Mouse (Mus musculus) mouse trophoblast stem cell (cell line): ENCODE measurements around the gene Nrg4.

Source experiments
- in situ Hi-C, 2 experiments: fragments of 300-500 bp; cut with MseI, MboI; formaldehyde crosslinking; loops; 2 replicates in 1 of 2; 3 replicates in 1 of 2; pipeline ENCODE4 v1.15.1; 2025

Nrg4 gene

DNA sequence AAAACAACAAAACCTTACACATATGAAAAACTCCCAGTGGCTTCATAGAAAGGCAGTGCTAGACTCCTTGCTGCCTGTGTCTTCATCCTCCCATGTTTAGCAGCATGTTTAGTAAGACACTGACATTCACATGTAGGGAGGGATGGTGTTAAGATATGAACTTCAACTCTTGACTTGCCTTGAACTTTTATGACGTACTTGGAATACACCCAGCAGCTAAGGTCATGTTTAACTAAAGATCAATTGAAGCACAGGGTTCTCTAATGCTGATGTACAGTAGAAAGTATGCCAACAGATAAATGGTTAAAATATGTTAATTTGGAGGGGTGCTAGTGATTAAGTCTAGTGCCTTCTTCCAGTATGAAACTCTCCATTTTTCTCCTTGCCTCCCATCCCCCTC, 4.0 kb downstream of the Nrg4 start:
- in situ Hi-C loops, result no loop called here

GRCm38 (mm10) chr9:55313619-55314261, 12.9 kb downstream of the Nrg4 start:
- in situ Hi-C loops, result no loop called here

DNA sequence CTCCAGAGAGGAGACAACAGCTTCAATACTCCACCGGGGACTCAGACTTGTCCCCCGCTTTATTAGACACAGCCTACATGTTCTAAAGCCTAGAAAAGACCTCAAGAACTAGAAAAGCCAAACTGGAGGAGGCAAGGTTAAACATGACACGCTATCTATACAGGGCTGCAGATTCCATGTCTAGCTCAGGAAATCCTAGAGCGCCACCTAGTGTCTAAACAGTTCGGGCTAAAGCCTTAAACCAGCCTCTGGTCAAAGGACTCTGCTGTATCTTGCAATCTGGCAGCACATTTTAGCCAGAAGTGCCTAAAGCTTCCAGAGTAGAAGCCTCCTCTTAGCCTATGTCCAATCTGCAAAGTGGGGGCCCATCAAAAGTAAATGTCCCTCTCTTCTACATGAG, 15.1 kb downstream of the Nrg4 start:
- in situ Hi-C loops, result no loop called here

- in situ Hi-C loops, result no loop called here
Measured at GRCm38 (mm10) chr9:55308455-55308854, 18.2 kb downstream of the Nrg4 start.

DNA sequence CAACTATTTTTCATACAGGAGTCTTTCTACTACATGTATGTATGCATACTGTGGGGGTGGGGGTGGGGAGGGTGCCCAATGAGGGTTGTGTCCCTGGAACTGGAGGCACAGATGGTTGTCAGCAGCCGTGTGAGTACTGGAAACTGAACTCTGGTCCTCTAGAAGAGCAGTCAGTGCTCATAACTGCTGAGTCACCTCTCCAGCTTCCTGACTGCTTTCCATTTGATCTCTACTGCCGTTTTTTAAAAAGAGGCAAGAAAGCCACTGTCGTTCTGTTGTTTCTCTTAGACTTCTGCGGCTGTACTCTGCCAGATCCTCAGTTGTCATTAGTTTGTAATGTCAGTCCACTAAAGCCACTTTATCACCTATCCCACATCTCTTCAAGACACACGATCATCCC, 19.1 kb downstream of the Nrg4 start:
- in situ Hi-C loops, result no loop called here

- in situ Hi-C loops, result no loop called here
Measured at GRCm38 (mm10) chr9:55307066-55307465, 19.6 kb downstream of the Nrg4 start.

DNA sequence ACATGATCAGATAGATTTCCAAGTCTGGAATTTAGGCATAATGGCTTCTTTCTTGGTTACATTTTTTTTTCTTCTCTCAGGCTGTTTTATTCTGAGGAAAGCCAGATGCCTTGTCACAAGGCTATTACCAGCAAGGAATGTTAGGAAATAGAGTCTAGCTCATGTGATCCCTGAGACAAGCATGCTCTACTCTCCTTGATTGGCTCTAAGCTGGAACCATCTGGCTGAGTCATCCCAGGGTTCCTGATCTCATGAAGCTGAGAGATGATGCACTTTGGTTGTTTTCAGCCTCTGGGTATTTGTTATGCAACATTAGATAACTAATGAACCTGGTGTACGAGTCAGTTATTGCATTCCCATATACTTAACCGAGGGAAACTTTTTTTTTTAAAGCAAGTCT, 30.4 kb downstream of the Nrg4 start:
- in situ Hi-C loops, result no loop called here

DNA sequence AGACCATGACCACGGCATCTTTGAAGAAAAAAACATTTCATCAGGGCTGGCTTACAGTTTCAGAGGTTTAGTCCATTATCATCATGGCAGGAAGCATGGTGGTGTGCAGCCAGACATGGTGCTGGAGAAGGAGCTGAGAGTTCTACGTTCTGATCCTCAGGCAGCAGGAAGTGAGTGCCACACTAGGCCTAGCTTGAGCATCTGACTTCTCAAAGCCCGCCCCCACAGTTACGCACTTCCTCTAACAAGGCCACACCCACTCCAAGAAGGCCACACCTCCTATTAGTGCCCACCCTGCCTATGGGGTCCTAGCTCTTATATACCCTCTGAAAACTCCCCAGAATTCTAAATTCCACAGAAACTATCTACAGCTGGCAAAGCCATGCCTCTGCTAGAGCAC, 34.7 kb downstream of the Nrg4 start:
- in situ Hi-C loops, result no loop called here

DNA sequence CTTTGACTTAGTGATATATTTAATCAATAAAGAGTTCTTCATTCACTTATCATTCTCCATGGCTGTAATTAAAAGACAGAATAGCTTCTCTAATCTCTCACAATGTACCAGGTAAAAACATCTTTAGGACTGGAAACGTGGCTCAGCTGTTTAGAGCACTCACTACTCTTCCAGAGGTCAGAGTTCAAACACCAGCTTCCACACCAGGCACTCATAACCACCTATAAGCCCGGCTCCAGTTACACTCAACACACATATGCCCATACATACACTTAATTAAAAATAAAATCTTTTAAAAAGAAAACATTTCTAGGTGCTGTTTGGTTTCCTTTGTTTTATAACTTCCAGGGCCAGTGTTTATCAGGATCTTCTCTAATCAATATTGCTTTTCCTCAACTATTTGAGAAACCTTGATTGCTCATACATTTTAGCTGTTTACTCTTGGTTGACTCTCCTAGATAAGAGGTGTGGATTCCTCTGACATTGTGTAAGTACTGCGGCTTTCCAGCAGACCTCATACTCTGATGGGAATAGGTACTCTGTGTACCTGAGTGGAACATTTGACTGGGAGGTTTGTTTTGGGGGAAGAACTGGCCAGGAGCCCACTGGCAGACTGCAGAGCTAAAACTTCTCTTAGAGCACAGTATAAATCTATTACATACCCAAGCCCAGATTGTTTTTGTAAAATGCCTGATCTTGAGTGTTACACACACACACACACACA, 37.0 kb downstream of the Nrg4 start:
- in situ Hi-C loops, result no loop called here

GRCm38 (mm10) chr9:55285197-55285596, 41.4 kb downstream of the Nrg4 start:
- in situ Hi-C loops, result no loop called here

GRCm38 (mm10) chr9:55283516-55283915, 43.1 kb downstream of the Nrg4 start:
- in situ Hi-C loops, result no loop called here

DNA sequence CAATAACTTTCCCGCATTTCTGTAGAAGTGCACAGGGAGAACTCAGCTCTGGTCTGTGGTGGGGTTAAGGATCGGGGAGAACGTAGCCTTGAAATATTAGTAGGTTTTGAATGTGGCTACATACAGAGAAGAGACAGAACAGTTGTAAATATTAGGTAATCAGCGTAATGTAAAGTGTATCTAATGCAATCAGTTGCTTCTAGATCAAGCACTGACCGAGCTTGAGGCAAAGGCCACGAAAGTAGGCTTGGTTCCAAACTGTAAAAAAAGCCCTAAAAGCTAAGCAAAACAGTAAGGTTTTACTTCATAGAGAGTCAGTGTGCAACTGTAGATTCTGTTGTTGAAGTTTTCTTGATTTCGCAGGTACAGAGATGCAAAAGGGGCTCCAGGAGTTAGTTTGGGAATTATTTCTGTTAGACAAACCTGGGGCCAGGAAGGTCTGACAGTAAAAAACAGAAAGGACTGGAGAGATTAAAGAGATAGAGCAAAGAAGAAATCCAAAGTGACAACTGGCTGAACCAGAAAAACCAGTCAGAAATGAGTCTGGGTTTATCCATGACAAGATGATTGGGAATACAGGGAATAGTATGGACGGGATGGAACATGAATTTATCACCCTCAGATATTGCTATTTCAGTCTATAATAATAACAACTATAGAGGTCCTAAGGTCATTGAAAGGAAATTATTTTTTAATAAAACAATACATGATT, 47.4 kb downstream of the Nrg4 start:
- in situ Hi-C loops, result no loop called here

- in situ Hi-C loops, result no loop called here
Measured at GRCm38 (mm10) chr9:55277562-55277961, 49.1 kb downstream of the Nrg4 start.

GRCm38 (mm10) chr9:55273906-55274305, 52.7 kb downstream of the Nrg4 start:
- in situ Hi-C loops, result no loop called here

DNA sequence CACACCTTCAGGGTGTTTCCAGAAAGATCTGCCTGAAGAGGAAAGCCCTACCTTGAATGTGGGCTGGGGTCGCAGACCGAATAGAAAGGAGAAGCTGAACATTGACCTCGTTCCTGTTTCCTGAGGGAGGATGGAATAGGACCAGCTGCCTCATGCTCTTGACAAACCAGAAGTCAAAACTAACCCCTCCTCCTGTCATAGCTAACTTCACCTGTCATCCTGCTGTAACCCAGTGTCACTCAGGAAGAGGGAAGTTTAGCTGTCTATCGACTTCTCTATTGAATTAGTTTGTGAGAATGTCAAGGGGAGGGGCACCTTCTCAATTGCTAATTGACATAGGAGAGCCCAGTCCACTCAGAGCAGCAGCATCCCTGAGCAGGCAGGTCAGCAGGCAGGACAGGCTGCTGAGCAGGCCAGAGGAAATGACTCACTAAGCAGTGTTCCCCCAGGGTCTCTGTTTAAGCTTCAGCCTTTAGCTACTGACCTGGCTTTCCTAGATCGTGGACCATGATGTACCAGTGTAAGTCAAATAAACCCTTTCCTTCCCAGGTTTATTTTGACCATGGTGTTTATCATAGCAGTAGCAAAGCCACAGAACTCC, 54.6 kb downstream of the Nrg4 start:
- in situ Hi-C loops, result no loop called here

GRCm38 (mm10) chr9:55264356-55265302, 62.0 kb downstream of the Nrg4 start:
- in situ Hi-C loops, result no loop called here

- in situ Hi-C loops, result no loop called here
Measured at GRCm38 (mm10) chr9:55259741-55260140, 66.9 kb downstream of the Nrg4 start.

- in situ Hi-C loops, result no loop called here
Measured at GRCm38 (mm10) chr9:55257105-55257504, 69.5 kb downstream of the Nrg4 start.

- in situ Hi-C loops, result no loop called here
Measured at GRCm38 (mm10) chr9:55255604-55256003, 71.0 kb downstream of the Nrg4 start.

GRCm38 (mm10) chr9:55255056-55255455, 71.6 kb downstream of the Nrg4 start:
- in situ Hi-C loops, result no loop called here

GRCm38 (mm10) chr9:55253849-55254248, 72.8 kb downstream of the Nrg4 start:
- in situ Hi-C loops, result no loop called here
